Mouse (Mus musculus) lung, adult 2 months (tissue): ENCODE measurements at regions not wholly inside any gene's neighbourhood (a gene's known extent, or its start where the extent isn't known, plus 50 kb on each side); places are given as distances from the start of the nearest gene placed in this dataset.

Experiments used
- CTCF ChIP-seq: fragments of 200-500 bp; IDR thresholded peaks from 2 replicates; pipeline ENCODE4 v1.5.1; 2011; ENCODE audit warnings: mild to moderate bottlenecking, low read length, control low read depth; ENCODE audit not compliant: insufficient read depth
- POLR2A ChIP-seq: fragments of 200-500 bp; IDR thresholded peaks from 2 replicates; pipeline ENCODE4 v1.6.1; 2011; ENCODE audit warnings: low read depth, mild to moderate bottlenecking, control low read depth, low read length, borderline replicate concordance; ENCODE audit errors: extremely low read depth

DNA sequence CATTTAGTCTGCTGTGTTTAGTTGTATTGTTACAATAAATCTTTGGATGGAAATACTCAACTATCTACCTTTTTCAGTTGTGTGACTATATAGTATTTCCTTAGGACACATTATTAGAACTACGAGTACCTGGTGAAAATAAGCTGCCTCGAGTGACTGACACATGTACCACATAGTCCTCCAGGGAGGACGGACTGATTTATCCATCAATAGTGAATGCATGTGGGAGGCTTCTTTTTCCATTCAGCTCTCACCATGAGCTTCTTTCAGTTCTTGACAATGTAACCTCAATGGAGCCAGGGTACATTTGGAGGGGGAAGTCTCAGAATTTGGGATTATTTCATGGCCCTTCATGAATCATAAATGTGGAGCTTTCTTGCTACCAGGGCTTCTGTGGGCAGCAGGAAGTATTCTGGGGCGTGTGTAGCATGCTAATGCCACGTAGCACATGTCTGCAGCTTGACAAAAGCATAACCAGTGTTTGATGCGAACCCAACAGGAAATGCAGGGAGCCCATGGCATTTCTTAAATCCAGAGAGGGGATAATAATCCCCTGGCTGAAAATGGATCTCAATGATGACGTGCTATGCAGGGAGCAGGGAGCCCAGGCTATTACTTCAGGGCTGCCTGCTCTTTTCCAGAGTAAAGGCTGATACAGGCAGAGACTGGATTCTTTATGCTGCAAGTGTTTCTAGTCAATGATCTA, 178.7 kb downstream of the Plk2 start:
- no peak for TF ChIP-seq CTCF
- no peak for TF ChIP-seq POLR2A
